Mouse (Mus musculus) stomach, postnatal 0 days (tissue): ENCODE data around the gene Omd.

Experiments
- CTCF ChIP-seq: IDR thresholded peaks from 2 replicates; pipeline ENCODE4 v1.5.1; 2016; ENCODE audit warnings: antibody characterized with exemption, low read depth, mild to moderate bottlenecking, moderate library complexity
- EP300 ChIP-seq: optimal IDR thresholded peaks from 2 replicates; pipeline ENCODE3; 2016; ENCODE audit warnings: antibody characterized with exemption

DNA sequence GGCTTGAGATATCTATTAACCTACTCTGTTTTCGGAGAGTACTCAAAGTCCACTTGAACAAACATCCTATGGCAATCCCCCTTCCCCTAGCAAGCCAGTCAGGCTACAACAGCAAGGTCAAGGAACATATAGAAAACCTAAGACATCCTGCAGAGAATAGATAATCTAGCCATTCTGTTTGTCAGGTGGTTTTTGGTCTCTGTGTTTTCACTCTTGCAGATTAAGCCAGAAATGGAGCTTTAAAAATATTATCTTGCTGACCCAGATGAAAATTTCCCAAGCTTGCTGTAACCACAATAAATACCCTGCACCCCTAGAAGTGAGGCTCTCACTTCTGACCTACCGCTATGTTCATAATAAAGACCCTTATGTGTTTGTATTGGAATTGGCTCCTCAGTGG is 10.8 kb upstream of the Omd start:
- TF ChIP-seq CTCF, result no peak
- no peak for TF ChIP-seq EP300
